Mouse (Mus musculus): ENCODE measurements around the gene Smim22.

DNA sequence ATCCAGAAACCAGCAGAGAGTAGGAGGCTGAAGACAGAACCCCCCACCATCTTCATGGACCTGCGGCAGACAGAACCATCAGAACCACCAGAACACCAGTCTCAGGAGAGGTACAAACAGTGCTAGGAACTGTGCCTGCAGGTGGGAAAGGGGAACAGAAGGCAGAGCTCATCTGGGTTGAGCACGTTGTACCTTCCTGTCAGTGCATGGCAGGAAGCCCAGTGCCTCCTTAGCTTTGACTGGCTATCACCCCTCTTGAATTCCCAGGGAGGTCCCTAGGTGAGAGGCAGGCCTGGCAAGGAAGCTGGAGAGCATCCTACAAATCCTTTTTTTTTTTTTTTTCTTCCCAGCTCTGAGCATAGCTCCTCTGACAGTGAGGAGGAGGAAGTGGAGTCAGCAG is 30.9 kb upstream of the Smim22 start:
- TF ChIP-seq POLR2A (IDR thresholded peaks at IDR 0.05; ENCODE audit: control insufficient read depth in 1 of 2, insufficient read depth in 1 of 2, low read depth in 1 of 2, low read length in 2 of 2, poor library complexity in 1 of 2) (no peak), CTCF (IDR thresholded peaks at IDR 0.05 in 2 of 3, conservative IDR thresholded peaks at IDR 0.05 in 1 of 3; ENCODE audit: control insufficient read depth in 1 of 3, insufficient read depth in 1 of 3, low read depth in 2 of 3, low read length in 3 of 3, poor library complexity in 1 of 3, severe bottlenecking in 1 of 3) (no peak), RAD21 (IDR thresholded peaks at IDR 0.05; ENCODE audit: low read depth, low read length) (no peak), ELF1 (IDR thresholded peaks at IDR 0.05; ENCODE audit: low read depth, low read length) (no peak), SIN3A (IDR thresholded peaks at IDR 0.05; ENCODE audit: low read length) (no peak), ZMIZ1 (IDR thresholded peaks at IDR 0.05; ENCODE audit: low read depth, low read length) (no peak), ZNF384 (IDR thresholded peaks at IDR 0.05; ENCODE audit: low read depth, low read length) (no peak), NRF1 (IDR thresholded peaks at IDR 0.05; ENCODE audit: insufficient read depth, low read depth, low read length, poor library complexity, severe bottlenecking) (no peak), BHLHE40 (IDR thresholded peaks at IDR 0.05; ENCODE audit: borderline replicate concordance, low read depth, low read length) (no peak), HCFC1 (IDR thresholded peaks at IDR 0.05; ENCODE audit: low read depth, low read length) (no peak), MYB (IDR thresholded peaks at IDR 0.05; ENCODE audit: low read depth, low read length) (no peak)

Measured in MEL (cell line).